8 mouse cellular contexts compared by ENCODE assay signal in the genomic region with DNA sequence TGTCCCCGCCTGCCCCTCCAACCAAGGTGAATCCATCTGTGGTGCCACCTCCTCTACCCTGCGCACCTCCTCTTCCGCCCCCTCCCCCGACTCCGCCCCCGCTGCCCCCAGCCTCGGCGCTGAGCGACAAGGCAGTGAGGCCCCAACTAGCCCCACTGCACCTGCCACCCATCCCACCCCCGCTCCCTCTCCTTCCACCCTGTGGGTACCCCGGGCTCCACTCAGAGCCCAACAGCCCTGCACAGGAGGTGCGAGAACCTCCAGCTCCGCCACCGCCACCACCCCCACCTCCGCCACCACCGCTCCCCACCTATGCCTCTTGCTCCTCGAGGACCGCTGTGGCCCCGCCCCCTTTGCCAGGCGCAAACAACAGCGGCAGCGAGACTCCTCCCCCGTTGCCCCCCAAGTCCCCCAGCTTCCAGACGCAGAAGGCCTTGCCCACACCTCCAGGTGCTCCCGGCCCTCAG. TPM values are rescaled to one million over a fixed set of nuclear protein-coding genes. Genes with fewer than 3 reads are reported as not detected.
DNase-seq lines count a peak whose midpoint lies in the region; ATAC-seq and TF ChIP-seq lines count a peak whose summit lies in the region.

No protein-coding gene starts in this region.

- TF ChIP-seq CTCF in kidney, postnatal 0 days (IDR thresholded peaks at IDR 0.05; ENCODE audit: low read depth): no peak

- H3K36me3 ChIP-seq in kidney, postnatal 0 days (ENCODE audit: insufficient read depth, low read length): no peaks in the 10 kb centered on the region
- no peaks in the 10 kb centered on the region for H3K36me3 ChIP-seq in forebrain, embryonic 13.5 days (ENCODE audit: poor library complexity, severe bottlenecking)
- no peaks in the 10 kb centered on the region for H3K36me3 ChIP-seq in liver, embryonic 12.5 days

- peak; percentile 59; the same call in 1 of the 2 replicates for ATAC-seq in kidney, postnatal 0 days (replicated peaks; ENCODE audit: low FRiP score, low read depth)
- ATAC-seq in forebrain, embryonic 13.5 days: peak; percentile 50
- ATAC-seq in liver, embryonic 12.5 days: no peak

- no peak overlapping the region for H3K27ac ChIP-seq in kidney, postnatal 0 days
- no peak overlapping the region for H3K27ac ChIP-seq in forebrain, embryonic 13.5 days
- H3K27ac ChIP-seq in liver, embryonic 12.5 days: no peak overlapping the region

- peak overlapping the region; percentile 48 for H3K4me2 ChIP-seq in kidney, postnatal 0 days (ENCODE audit: low read length)
- peak overlapping the region; percentile 64 for H3K4me2 ChIP-seq in forebrain, embryonic 13.5 days
- H3K4me2 ChIP-seq in liver, embryonic 12.5 days: peak overlapping the region; percentile 61

- no peaks in the 10 kb centered on the region for H3K9me3 ChIP-seq in kidney, postnatal 0 days (replicated peaks; ENCODE audit: low read length)
- no peaks in the 10 kb centered on the region for H3K9me3 ChIP-seq in forebrain, embryonic 13.5 days (replicated peaks)
- H3K9me3 ChIP-seq in liver, embryonic 12.5 days (replicated peaks): no peaks in the 10 kb centered on the region

- 0 out of 2 replicates have a peak, but pooled peaks cover 5% of the 10 kb centered on the region for H3K4me1 ChIP-seq in kidney, postnatal 0 days (replicated peaks; ENCODE audit: insufficient read depth, low read length)
- peaks cover 11% of the 10 kb centered on the region for H3K4me1 ChIP-seq in forebrain, embryonic 13.5 days
- peaks cover 6% of the 10 kb centered on the region; the same call in 1 of the 2 replicates for H3K4me1 ChIP-seq in liver, embryonic 12.5 days

- no peak overlapping the region for H3K4me3 ChIP-seq in kidney, postnatal 0 days (replicated peaks; ENCODE audit: low read depth, low read length)
- H3K4me3 ChIP-seq in forebrain, embryonic 13.5 days: peak overlapping the region; percentile 28
- H3K4me3 ChIP-seq in liver, embryonic 12.5 days: peak overlapping the region; percentile 27; the same call in 1 of the 2 replicates

- H3K9ac ChIP-seq in kidney, postnatal 0 days (ENCODE audit: low read depth, low read length): no peak overlapping the region
- peak overlapping the region; percentile 45 for H3K9ac ChIP-seq in forebrain, embryonic 13.5 days
- H3K9ac ChIP-seq in liver, embryonic 12.5 days: no peak overlapping the region

- WGBS in kidney, postnatal 0 days: 4% methylated on average over 17 of the region's 25 CpGs
- 6% methylated on average over 24 of the region's 25 CpGs for WGBS in forebrain, embryonic 13.5 days
- 7% methylated on average over 21 of the region's 25 CpGs for WGBS in liver, embryonic 12.5 days (ENCODE audit: insufficient replicate concordance)

- H3K27me3 ChIP-seq in kidney, postnatal 0 days (ENCODE audit: insufficient read depth, low read length): no peaks in the 10 kb centered on the region
- H3K27me3 ChIP-seq in forebrain, embryonic 13.5 days: no peaks in the 10 kb centered on the region
- H3K27me3 ChIP-seq in liver, embryonic 12.5 days (replicated peaks): peaks cover 47% of the 10 kb centered on the region

- DNase-seq in kidney, postnatal 0 days (ENCODE audit: low spot score): no peak
- no peak for DNase-seq in kidney, adult 18-20 months
- peak; percentile 65 for DNase-seq in testis, postnatal 10 days (ENCODE audit: low spot score)
- no peak for DNase-seq in cerebellum, adult 9-10 months
- DNase-seq in urinary bladder, postnatal 10 days (ENCODE audit: low spot score): no peak
- no peak for DNase-seq in frontal cortex, postnatal 14 days (ENCODE audit: low spot score in 2 of 2)

RNA-seq across cellular contexts. Expression of gene Wipf3, which starts 56.1 kb away (rescaled TPM):
- polyA plus RNA-seq in kidney, postnatal 0 days (2015; fragmentation: Nextera tagmentation; extraction: Ambion mirVana): 1.4 and 1.7 TPM in 2 replicates
- 2.4 and 2.8 TPM in 2 replicates for polyA plus RNA-seq in forebrain, embryonic 13.5 days (2015; fragmentation: Nextera tagmentation; extraction: Ambion mirVana)
- polyA plus RNA-seq in liver, embryonic 12.5 days (2016; fragmentation: Nextera tagmentation; extraction: Ambion mirVana): 0.14 and 0.15 TPM in 2 replicates
